8 mouse cellular contexts compared by ENCODE assay signal in genomic region chr7:128236856-128237592, GRCm38 (mm10). TPM values are rescaled to one million over a fixed set of nuclear protein-coding genes. Genes with fewer than 3 reads are reported as not detected.
A peak's percentile ranks its signal among the peaks of the same experiment; 100 is the strongest.
DNase-seq lines count a peak whose midpoint lies in the region; ATAC-seq and TF ChIP-seq lines count a peak whose summit lies in the region.

Gene Armc5 (plus strand): TSS chr7:128237342.

- peak; percentile 86 for TF ChIP-seq CTCF in kidney, postnatal 0 days (IDR thresholded peaks at IDR 0.05; ENCODE audit: low read depth)

- peak; percentile 77 for DNase-seq in CD4-positive, CD25-positive, alpha-beta regulatory T cell, adult 2 months (ENCODE audit: low read depth, low spot score)
- peak; percentile 88 for DNase-seq in kidney, postnatal 0 days (ENCODE audit: low spot score)
- DNase-seq in liver, embryonic 11.5 days (ENCODE audit: low spot score) = peak; percentile 89
- DNase-seq in splenic B cell, adult 2 months (ENCODE audit: low read depth, low spot score) = peak; percentile 75

- peak within 1 kb of the TSS; percentile 70 for H3K4me3 ChIP-seq in brown adipose tissue, adult 24 weeks (ENCODE audit: insufficient read depth, low read depth, low read length)
- H3K4me3 ChIP-seq in heart, embryonic 12.5 days = peak within 1 kb of the TSS; percentile 78
- peak within 1 kb of the TSS; percentile 61 for H3K4me3 ChIP-seq in kidney, postnatal 0 days (replicated peaks; ENCODE audit: low read depth, low read length)
- H3K4me3 ChIP-seq in liver, embryonic 11.5 days (ENCODE audit: low read depth, low read length) = peak within 1 kb of the TSS; percentile 82
- peak within 1 kb of the TSS; percentile 91 for H3K4me3 ChIP-seq in myocyte

- no peak for TF ChIP-seq POLR2A in myocyte (IDR thresholded peaks at IDR 0.05; ENCODE audit: insufficient read length, low read depth)

- peak within 1 kb of the TSS; percentile 94 for H3K27ac ChIP-seq in brown adipose tissue, adult 24 weeks (replicated peaks; ENCODE audit: low read depth, low read length)
- H3K27ac ChIP-seq in heart, embryonic 12.5 days (ENCODE audit: poor library complexity, severe bottlenecking) = peak within 1 kb of the TSS; percentile 97
- peak within 1 kb of the TSS; percentile 98 for H3K27ac ChIP-seq in kidney, postnatal 0 days
- H3K27ac ChIP-seq in liver, embryonic 11.5 days (ENCODE audit: low read depth, low read length) = peak within 1 kb of the TSS; percentile 100

- H3ac ChIP-seq in myocyte (ENCODE audit: control insufficient read depth, insufficient read length) = peak within 1 kb of the TSS; percentile 77

- peaks cover 35% of the 10 kb centered on the region for H3K36me3 ChIP-seq in heart, embryonic 12.5 days
- H3K36me3 ChIP-seq in kidney, postnatal 0 days (ENCODE audit: insufficient read depth, low read length) = peaks cover 17% of the 10 kb centered on the region
- peaks cover 17% of the 10 kb centered on the region for H3K36me3 ChIP-seq in liver, embryonic 11.5 days (ENCODE audit: control insufficient read depth, insufficient read depth, low read length)
- H3K36me3 ChIP-seq in myocyte (ENCODE audit: control insufficient read depth, insufficient read depth) = peaks cover 4% of the 10 kb centered on the region
- peaks cover 6% of the 10 kb centered on the region for H3K36me3 ChIP-seq in splenic B cell, adult 2 months (ENCODE audit: control insufficient read depth, insufficient read depth, low read length, poor library complexity, severe bottlenecking)

- H3K9me3 ChIP-seq in heart, embryonic 12.5 days (replicated peaks) = no peaks in the 10 kb centered on the region
- no peaks in the 10 kb centered on the region for H3K9me3 ChIP-seq in kidney, postnatal 0 days (replicated peaks; ENCODE audit: low read length)
- no peaks in the 10 kb centered on the region for H3K9me3 ChIP-seq in liver, embryonic 11.5 days (ENCODE audit: control insufficient read depth, low read length)

- ATAC-seq in erythroid progenitor cell, adult 5-6 weeks (replicated peaks; ENCODE audit: low FRiP score, poor library complexity, severe bottlenecking) = peak; percentile 44
- ATAC-seq in heart, embryonic 12.5 days (ENCODE audit: insufficient number of reproducible peaks, low FRiP score) = peak; percentile 26; the same call in 1 of the 2 replicates
- ATAC-seq in kidney, postnatal 0 days (replicated peaks; ENCODE audit: low FRiP score, low read depth) = peak; percentile 22
- peak; percentile 31 for ATAC-seq in liver, embryonic 11.5 days (replicated peaks; ENCODE audit: low FRiP score)

- H3K4me2 ChIP-seq in heart, embryonic 12.5 days = peak within 1 kb of the TSS; percentile 78
- peak within 1 kb of the TSS; percentile 71 for H3K4me2 ChIP-seq in kidney, postnatal 0 days (ENCODE audit: low read length)
- H3K4me2 ChIP-seq in liver, embryonic 11.5 days = peak within 1 kb of the TSS; percentile 84
- peak within 1 kb of the TSS; percentile 73 for H3K4me2 ChIP-seq in myocyte (ENCODE audit: low read depth)

- H3K79me2 ChIP-seq in myocyte (ENCODE audit: control insufficient read depth, insufficient read depth) = no peaks in the 10 kb centered on the region

- H3K4me1 ChIP-seq in brown adipose tissue, adult 24 weeks (ENCODE audit: control insufficient read depth, insufficient read depth, insufficient read length, low read length) = no peaks in the 10 kb centered on the region
- H3K4me1 ChIP-seq in heart, embryonic 12.5 days (replicated peaks) = peaks cover 16% of the 10 kb centered on the region
- peaks cover 4% of the 10 kb centered on the region; the same call in 1 of the 2 replicates for H3K4me1 ChIP-seq in kidney, postnatal 0 days (replicated peaks; ENCODE audit: insufficient read depth, low read length)
- peaks cover 11% of the 10 kb centered on the region; the same call in 1 of the 2 replicates for H3K4me1 ChIP-seq in liver, embryonic 11.5 days (replicated peaks; ENCODE audit: control insufficient read depth, insufficient read depth, low read length)

- H3K9ac ChIP-seq in heart, embryonic 12.5 days = peak within 1 kb of the TSS; percentile 85
- peak within 1 kb of the TSS; percentile 90 for H3K9ac ChIP-seq in kidney, postnatal 0 days (ENCODE audit: low read depth, low read length)
- peak within 1 kb of the TSS; percentile 91 for H3K9ac ChIP-seq in liver, embryonic 11.5 days (ENCODE audit: low read depth, low read length)

- no peaks in the 10 kb centered on the region for H3K27me3 ChIP-seq in heart, embryonic 12.5 days (replicated peaks)
- H3K27me3 ChIP-seq in kidney, postnatal 0 days (ENCODE audit: insufficient read depth, low read length) = no peaks in the 10 kb centered on the region
- no peaks in the 10 kb centered on the region for H3K27me3 ChIP-seq in liver, embryonic 11.5 days (replicated peaks; ENCODE audit: control insufficient read depth, insufficient read depth, low read length)
- no peaks in the 10 kb centered on the region for H3K27me3 ChIP-seq in myocyte (ENCODE audit: control insufficient read depth, insufficient read depth, insufficient read length)
- no peaks in the 10 kb centered on the region for H3K27me3 ChIP-seq in splenic B cell, adult 2 months (ENCODE audit: control insufficient read depth, insufficient read depth, low read length, poor library complexity, severe bottlenecking)

- WGBS in heart, embryonic 12.5 days = 25% methylated on average over 37 of the region's 37 CpGs
- WGBS in kidney, postnatal 0 days = 23% methylated on average over 37 of the region's 37 CpGs
- WGBS in liver, embryonic 11.5 days = 24% methylated on average over 37 of the region's 37 CpGs

TF ChIP-seq in myocyte, 11 proteins besides CTCF, POLR2A, EP300 and RAD21:
- peak; percentile 9 for TF ChIP-seq E2F4 (IDR thresholded peaks at IDR 0.05; ENCODE audit: insufficient read depth)
- no peak for TF ChIP-seq CEBPB (IDR thresholded peaks at IDR 0.05; ENCODE audit: insufficient read depth, poor library complexity, severe bottlenecking)

RNA-seq across cellular contexts. Expression of gene Armc5, which starts in this region (rescaled TPM):
- 2.1 and 3.5 TPM in 2 replicates for polyA plus RNA-seq in brown adipose tissue, adult 24 weeks (2012; ENCODE audit: insufficient read depth, insufficient read length, missing spikeins)
- total RNA-seq in erythroid progenitor cell, adult 5-6 weeks (2015; ENCODE audit: low replicate concordance) = 3.4 and 4.7 TPM in 2 replicates
- 3.1 and 4.5 TPM in 2 replicates for total RNA-seq in erythroid progenitor cell, adult 5-6 weeks (2017; ENCODE audit: low replicate concordance)
- 15.3 and 15.7 TPM in 2 replicates for polyA plus RNA-seq in heart, embryonic 12.5 days (2016; fragmentation: Nextera tagmentation; extraction: Ambion mirVana)
- polyA plus RNA-seq in kidney, postnatal 0 days (2015; fragmentation: Nextera tagmentation; extraction: Ambion mirVana) = 17.0 and 17.1 TPM in 2 replicates
- 15.1 and 15.8 TPM in 2 replicates for polyA plus RNA-seq in liver, embryonic 11.5 days (2014; fragmentation: Nextera tagmentation; extraction: Ambion mirVana)
- polyA plus RNA-seq in myocyte (2012; fragmentation: generic; extraction: Trizol) = 16.7 TPM

Comparison
In these comparisons a context has a peak if more than half of its experiments do, and no peak if none do; other contexts are left out.
1. Peak in every context shown above with its lines: DNase-seq, ATAC-seq, H3K4me3 ChIP-seq and H3K27ac ChIP-seq.